In genomic region chr14:20068365-20068764, GRCm38 (mm10) we compare ENCODE assay signal across 17 mouse cellular contexts.
DNase-seq lines count a peak whose midpoint lies in the region; ATAC-seq and TF ChIP-seq lines count a peak whose summit lies in the region.
"Had no signal": no experiment of that assay in that cellular context is flagged by ENCODE, and none has a peak within 500 bp of the region (broad histone marks: within the 10 kb centered on the region; RNA-seq: fewer than 3 reads in every experiment).

No protein-coding gene starts in this region.

- DNase-seq in CD4-positive, CD25-positive, alpha-beta regulatory T cell, adult 2 months (ENCODE audit: low read depth, low spot score): peak; percentile 23
- no peak for DNase-seq in layer of hippocampus, adult 2 months (ENCODE audit: low spot score in 2 of 2)
- DNase-seq in layer of hippocampus, adult 9-10 months (ENCODE audit: low spot score): no peak
- peak; percentile 3 for DNase-seq in thymus, adult 2 months
- DNase-seq in thymus, postnatal 25 days: no peak
- no peak for DNase-seq in frontal cortex, postnatal 10 days (ENCODE audit: low spot score in 2 of 2)
- no peak for DNase-seq in left cerebral cortex, postnatal 25 days (ENCODE audit: low spot score in 2 of 2)
- DNase-seq: adrenal gland, postnatal 36 days; embryo, embryonic 11 days; heart, postnatal 4 days had no signal

- ATAC-seq in CD4-positive, CD25-positive, alpha-beta regulatory T cell, adult 4 months: no peak
- ATAC-seq: inflammation-experienced regulatory T-cells, adult 6 months had no signal

- 97% methylated on average over 2 of the region's 2 CpGs for WGBS in thymus, adult 2 months

- H3K27ac ChIP-seq in layer of hippocampus, adult 2 months: no peak overlapping the region
- no peak overlapping the region for H3K27ac ChIP-seq in thymus, adult 2 months (ENCODE audit: control insufficient read depth, insufficient read depth, low read length)
- H3K27ac ChIP-seq: heart, embryonic 13.5 days; lung, embryonic 15.5 days; stomach, postnatal 0 days had no signal

- intact Hi-C loops in left cerebral cortex, postnatal 25 days (cut with DNase I): loop anchor here (5.0 kb wide), 3 partner anchors 91 to 246 kb away; partner anchors contain the start of genes Gng2 and Rtraf

- no peaks in the 10 kb centered on the region for H3K27me3 ChIP-seq in thymus, adult 2 months (ENCODE audit: control insufficient read depth, insufficient read depth, low read length)
- H3K27me3 ChIP-seq: heart, embryonic 13.5 days; lung, embryonic 15.5 days had no signal

- H3K4me1 ChIP-seq in thymus, adult 2 months (replicated peaks; ENCODE audit: control insufficient read depth, insufficient read depth, low read length): no peaks in the 10 kb centered on the region

- no peak for TF ChIP-seq POLR2A in thymus, adult 2 months (IDR thresholded peaks at IDR 0.05; ENCODE audit: control insufficient read depth, extremely low read depth, insufficient read depth, low read length, poor library complexity)

- no peak overlapping the region for H3K4me3 ChIP-seq in layer of hippocampus, adult 2 months
- no peak overlapping the region for H3K4me3 ChIP-seq in thymus, adult 2 months (ENCODE audit: control insufficient read depth, insufficient read depth, low read length)
- H3K4me3 ChIP-seq: heart, embryonic 13.5 days; lung, embryonic 15.5 days; midbrain, embryonic 10.5 days had no signal

- H3K36me3 ChIP-seq in thymus, adult 2 months (ENCODE audit: control insufficient read depth, insufficient read depth, low read length): no peaks in the 10 kb centered on the region
- H3K36me3 ChIP-seq: G1E; heart, embryonic 13.5 days; lung, embryonic 15.5 days; midbrain, embryonic 10.5 days had no signal

- peak; percentile 37 for TF ChIP-seq CTCF in layer of hippocampus, adult 2 months (conservative IDR thresholded peaks at IDR 0.05)
- no peak for TF ChIP-seq CTCF in thymus, adult 2 months (IDR thresholded peaks at IDR 0.05; ENCODE audit: borderline replicate concordance, control insufficient read depth, extremely low read depth, insufficient read depth, low read length, poor library complexity)

Comparison
In these comparisons a context has a peak if more than half of its experiments do, and no peak if none do; other contexts are left out.
1. DNase-seq: peak in CD4-positive, CD25-positive, alpha-beta regulatory T cell, adult 2 months (single experiment) and thymus, adult 2 months (single experiment); none in layer of hippocampus, adult 2 months (0 of 2), layer of hippocampus, adult 9-10 months (single experiment), thymus, postnatal 25 days (single experiment), frontal cortex, postnatal 10 days (0 of 2) and left cerebral cortex, postnatal 25 days (0 of 2).